Mouse (Mus musculus) c-Kit-positive CD71-positive TER-119-negative erythroid progenitor cells, embryonic 14.5 days (primary cell): ENCODE measurements around the gene Bola1.
A peak's percentile ranks its signal among the peaks of the same experiment; 100 is the strongest.
"Not testable (repeated sequence)": the region's sequence is repeated elsewhere in the genome, so short reads cannot be mapped to it uniquely, and the experiment has no call there.

Source experiments
- DNase-seq: peaks from one replicate; pipeline ENCODE4 v3.0.0-alpha.2; 2013; ENCODE audit warnings: low read depth

The Bola1 gene

GRCm38 (mm10) chr3:96219661-96220130, at the start of gene Bola1, which contains the start of gene Hist2h2ab:
Bola1 (minus strand) TSS chr3:96219709.
Hist2h2ab (plus strand) TSS chr3:96219865.
- peak; percentile 82 for DNase-seq

- DNase-seq, result not testable (repeated sequence)
These were observed 49.4 kb upstream of the Bola1 start for GRCm38 (mm10) chr3:96268776-96269378.

- peak; percentile 68 for DNase-seq
These were observed 48.7 kb upstream of the Bola1 start, which contains the start of gene Hist2h3b for GRCm38 (mm10) chr3:96268051-96268775. Hist2h3b (plus strand) TSS chr3:96268654.

DNA sequence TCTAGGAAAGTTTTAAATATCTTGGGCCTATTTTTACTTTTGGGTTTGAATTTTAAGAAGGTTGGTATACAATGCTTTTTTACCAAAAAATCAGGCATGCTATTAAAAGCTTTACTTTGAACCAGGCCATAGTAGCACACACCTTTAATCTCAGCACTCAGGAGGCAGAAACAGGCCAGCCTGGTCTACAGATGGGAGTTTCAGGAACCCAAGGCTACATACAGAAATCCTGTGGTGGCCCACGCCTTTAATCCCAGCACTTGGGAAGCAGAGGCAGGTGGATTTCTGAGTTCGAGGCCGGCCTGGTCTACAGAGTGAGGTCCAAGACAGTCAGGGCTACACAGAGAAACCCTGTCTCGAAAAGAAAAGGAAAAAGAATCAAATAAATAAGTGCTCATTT, 48.0 kb upstream of the Bola1 start:
- DNase-seq, result no peak

DNA sequence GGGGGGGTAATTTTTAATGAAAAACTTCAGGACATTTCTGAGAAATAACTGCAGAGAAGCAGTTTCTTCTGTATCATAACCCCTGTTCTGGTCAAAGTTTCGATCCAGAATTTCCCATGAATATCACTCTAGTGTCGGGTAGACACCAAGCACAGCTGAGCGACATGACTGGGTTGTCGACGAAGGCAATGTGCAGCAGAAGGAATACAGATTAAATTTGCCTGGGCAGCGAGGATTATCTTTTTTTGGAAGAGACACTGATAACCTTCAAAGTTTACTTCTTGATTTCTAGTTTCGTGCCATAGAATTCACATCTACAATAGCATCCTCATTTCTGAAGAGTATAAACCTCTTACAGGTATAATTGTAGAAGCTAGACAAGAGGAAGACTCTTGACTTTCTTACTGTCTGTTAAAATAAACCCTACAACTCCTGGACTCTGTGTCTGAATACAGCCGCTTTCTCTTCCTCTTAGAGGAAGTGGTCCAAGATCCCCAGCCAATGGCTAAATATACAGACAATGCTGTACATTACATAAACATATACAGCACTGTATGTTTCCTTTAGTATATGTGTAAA, 46.7 kb upstream of the Bola1 start:
- no peak for DNase-seq

- no peak for DNase-seq
These were observed 45.0 kb upstream of the Bola1 start for GRCm38 (mm10) chr3:96264404-96264949.

- no peak for DNase-seq
These were observed 44.3 kb upstream of the Bola1 start for GRCm38 (mm10) chr3:96263558-96264403.

GRCm38 (mm10) chr3:96262979-96263550, 43.6 kb upstream of the Bola1 start, which contains the start of gene Hist2h4:
Hist2h4 (minus strand) TSS chr3:96263311.
- DNase-seq, result peak; percentile 96

DNA sequence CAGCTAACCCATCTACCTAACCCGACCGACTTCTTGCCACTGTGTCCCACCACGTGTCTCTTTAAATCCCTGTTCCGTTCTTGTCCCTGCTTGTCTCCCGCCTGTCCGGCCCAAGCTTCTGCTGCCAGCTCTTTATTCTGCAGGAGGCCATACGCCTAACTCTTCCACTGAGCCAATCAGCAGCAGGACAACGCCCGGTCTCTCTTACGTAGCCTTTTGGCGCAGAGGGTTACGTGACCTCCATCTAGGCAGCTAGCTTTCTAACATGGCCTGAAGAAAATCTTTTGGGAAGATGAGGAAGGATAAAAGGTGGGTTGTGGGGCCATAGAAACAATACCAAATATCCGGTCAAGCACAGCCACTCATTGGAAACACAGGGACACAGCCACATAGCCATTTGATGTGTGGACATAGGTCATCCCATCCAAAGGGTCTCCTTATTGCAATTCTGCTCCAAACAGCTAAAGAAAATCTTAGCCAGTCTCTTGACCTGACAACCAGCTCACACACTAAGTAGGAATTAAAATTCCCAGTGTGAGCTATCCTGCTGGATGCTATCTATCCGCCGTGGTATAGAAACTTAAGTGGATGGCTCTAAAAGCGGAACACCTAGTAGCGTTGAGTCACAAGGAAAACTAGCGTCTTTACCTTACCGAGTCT, 42.8 kb upstream of the Bola1 start:
- peak; percentile 78 for DNase-seq

DNA sequence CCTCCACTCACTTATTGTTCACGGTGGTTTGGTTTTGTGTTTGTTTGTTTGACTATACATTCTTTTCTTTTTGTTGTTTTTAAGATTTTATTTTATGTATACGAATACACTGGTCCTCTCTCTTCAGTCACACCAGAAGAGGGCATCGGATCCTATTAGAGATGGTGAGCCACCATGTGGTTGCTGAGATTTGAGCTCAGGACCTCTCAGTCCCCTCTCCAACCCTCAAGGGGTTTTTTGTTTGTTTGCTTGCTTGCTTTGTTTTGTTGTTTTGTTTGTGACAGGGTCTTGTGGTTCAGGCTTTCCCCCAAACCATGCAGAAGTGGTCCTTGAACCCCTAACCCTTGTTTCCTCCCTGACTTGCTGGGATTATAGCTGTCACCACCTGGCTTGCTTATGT, 42.1 kb upstream of the Bola1 start:
- DNase-seq, result no peak

DNA sequence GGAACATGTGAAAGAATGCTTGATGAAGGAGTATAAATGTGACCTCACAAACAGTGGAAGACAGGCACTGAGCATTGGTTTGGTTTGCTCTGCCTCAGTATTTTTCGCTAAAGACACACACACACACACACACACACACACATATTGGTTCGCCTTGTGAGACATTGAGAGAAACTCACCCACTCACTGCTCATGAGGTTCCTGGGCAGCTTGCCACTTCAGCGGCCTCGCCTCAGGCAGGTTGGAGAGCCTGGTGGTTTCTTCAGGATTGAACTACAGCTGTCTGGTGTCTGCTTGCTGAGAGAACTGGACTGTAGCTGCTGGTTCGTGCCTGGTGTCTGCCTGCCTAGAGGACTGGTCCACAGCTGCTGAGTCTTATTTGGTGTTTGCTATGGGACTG, 40.7 kb upstream of the Bola1 start:
- DNase-seq, result no peak

- DNase-seq, result no peak
These were observed 37.7 kb upstream of the Bola1 start for GRCm38 (mm10) chr3:96257190-96257589.

GRCm38 (mm10) chr3:96255926-96256593, 36.6 kb upstream of the Bola1 start:
- DNase-seq, result no peak

- peak; percentile 57 for DNase-seq
These were observed 35.3 kb upstream of the Bola1 start for GRCm38 (mm10) chr3:96254683-96255355.

DNA sequence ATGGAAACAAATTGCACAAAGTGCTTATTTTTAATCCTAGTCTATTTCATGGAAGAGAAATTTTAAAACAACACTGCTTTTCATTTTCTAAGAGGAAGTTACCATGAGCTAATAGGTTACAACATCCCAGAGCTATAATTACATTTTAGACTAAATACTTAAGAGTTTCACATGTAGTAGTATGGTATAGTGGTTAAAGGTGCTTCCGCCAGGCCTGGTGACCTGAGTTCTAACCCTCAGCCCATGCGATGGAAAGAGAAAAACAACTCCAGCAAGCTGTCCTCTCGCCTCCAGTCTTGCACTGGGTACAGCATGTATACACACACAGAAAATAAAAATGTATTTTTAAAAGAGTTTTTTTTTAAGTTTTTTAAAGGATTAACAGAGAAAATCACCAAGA, 32.3 kb upstream of the Bola1 start:
- DNase-seq, result no peak

DNA sequence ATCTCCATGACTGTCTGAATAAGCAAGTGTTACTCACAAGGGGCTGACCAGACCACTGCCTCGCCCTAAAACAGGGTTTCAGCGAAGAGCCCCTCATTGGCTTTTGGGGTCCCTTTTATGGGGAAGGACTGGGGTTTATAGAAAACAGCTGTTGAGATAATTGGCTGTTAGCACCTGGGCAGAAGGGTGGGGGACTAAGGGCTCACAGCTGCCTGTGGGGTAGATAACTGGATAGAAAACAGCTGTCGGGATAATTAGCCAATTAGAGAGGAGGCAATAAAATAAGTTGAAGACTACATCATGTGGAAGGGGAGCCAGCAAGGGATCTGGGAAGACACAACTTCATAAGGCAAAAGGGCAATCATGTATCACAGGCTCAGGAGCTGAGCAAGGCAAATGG, 31.4 kb upstream of the Bola1 start:
- no peak for DNase-seq

DNA sequence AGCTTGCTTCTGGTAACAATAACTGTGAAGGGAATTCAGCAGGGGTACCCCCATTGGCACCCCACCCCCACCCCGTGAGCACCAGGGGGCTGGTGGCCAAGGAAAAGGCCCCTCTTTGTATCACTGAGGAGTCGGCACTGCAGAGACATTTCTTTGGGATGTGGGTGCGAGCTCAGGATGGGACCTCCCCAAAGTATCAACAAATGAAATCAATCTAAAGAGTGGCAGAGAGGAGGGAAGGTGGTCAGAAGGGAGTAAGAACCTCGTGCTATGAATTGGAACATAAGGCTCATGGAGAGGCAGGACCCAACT, 29.5 kb upstream of the Bola1 start:
- DNase-seq, result no peak

DNA sequence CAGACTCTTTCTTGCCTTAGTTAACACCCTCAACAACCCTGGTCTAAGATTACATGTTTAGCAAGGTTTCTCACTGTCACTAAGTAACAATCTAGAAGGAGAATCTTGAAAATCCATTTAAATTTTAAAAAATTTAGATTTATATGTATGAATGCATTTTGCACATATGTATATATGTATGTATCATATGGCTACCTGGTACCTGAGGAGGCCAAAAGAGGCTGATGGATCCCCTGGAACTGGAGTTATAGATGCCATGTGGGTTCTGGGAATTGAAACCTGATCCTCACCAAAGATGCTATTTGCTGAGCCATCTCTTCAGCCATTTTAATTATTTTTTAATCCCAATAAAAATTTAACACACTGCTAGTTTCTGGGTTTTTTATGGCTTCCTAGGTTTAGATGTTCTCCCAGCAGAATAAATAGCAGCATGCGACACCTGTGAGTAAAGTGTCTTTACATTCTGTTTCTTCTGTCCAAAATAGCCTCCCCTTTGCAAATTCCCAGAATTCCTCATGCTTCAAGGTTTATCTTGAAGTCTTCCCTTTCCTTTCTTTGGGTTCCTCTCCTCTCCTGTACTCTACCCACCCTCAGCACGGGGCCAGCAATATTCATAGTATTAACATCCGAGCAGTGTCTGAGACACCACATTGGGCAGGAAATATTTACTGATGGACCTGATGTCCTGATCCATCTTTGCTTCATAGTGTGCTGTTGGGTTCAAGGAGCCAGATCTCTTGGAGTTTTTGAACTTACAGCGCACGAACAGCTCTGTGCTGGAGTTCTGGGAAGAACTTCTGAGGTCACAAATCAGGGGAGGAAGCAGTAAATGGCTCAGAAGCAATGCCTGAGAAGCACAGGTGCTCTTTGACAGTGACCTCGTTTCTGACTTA, 28.9 kb upstream of the Bola1 start:
- no peak for DNase-seq
